Mouse (Mus musculus) E14TG2a.4 (cell line): ENCODE results near the gene H2-Ke6.

Experiments
- CTCF ChIP-seq: conservative IDR thresholded peaks from 2 replicates; pipeline ENCODE4 v1.5.1; 2014; ENCODE audit warnings: low read length
- NANOG ChIP-seq: IDR thresholded peaks from 2 replicates; pipeline ENCODE4 v1.6.1; 2014; ENCODE audit warnings: borderline replicate concordance, low read length, mixed read lengths
- POU5F1 ChIP-seq: IDR thresholded peaks from 2 replicates; pipeline ENCODE4 v1.6.1; 2014; ENCODE audit warnings: low read length, borderline replicate concordance

DNA sequence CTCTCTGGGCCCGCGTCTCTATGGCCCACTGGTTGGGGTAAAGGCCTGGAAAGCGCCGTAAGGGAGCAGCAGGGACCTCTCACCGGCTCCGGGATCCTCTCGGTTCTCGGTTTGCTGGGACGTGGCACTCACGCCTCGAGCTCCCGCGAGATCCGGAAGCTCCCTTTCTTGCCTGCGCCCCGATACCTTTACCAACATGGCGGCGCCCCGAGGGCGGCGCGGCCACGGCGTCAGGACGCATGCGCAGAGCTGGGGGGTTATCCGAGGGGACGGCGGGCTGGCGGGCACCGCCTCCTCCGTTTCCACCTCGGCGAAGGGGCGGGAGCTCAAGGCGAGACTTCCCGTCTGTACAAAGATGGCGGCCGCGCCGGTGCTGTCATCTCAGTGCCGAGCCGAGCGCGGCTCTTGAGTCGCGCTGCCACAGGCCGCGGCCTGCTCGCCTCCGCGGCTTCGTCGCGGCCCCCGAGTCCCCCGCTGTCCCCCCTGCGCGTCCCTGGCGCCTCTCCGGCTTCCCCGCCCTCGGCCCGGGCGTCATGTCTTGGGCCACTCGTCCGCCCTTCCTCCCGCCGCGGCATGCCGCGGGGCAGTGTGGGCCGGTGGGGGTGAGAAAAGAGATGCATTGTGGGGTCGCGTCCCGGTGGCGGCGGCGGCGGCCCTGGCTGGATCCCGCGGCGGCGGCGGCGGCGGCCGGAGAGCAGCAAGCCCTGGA is 3.8 kb upstream of the H2-Ke6 start, which contains the start of the genes Slc39a7 and Rxrb:
- TF ChIP-seq CTCF, result no peak
- TF ChIP-seq POU5F1, result no peak
- no peak for TF ChIP-seq NANOG
